Mouse (Mus musculus) liver, postnatal 0 days (tissue): ENCODE measurements at regions not wholly inside any gene's neighbourhood (a gene's known extent, or its start where the extent isn't known, plus 50 kb on each side); places are given as distances from the start of the nearest gene placed in this dataset.

ENCODE experiments used
- CTCF ChIP-seq: sonication (generic); IDR thresholded peaks from 2 replicates; pipeline ENCODE4 v1.5.1; 2016; ENCODE audit warnings: antibody characterized with exemption, low read depth
- EP300 ChIP-seq: IDR thresholded peaks from 2 replicates; pipeline ENCODE4 v1.6.1; 2016; ENCODE audit warnings: antibody characterized with exemption, low read depth, mild to moderate bottlenecking

DNA sequence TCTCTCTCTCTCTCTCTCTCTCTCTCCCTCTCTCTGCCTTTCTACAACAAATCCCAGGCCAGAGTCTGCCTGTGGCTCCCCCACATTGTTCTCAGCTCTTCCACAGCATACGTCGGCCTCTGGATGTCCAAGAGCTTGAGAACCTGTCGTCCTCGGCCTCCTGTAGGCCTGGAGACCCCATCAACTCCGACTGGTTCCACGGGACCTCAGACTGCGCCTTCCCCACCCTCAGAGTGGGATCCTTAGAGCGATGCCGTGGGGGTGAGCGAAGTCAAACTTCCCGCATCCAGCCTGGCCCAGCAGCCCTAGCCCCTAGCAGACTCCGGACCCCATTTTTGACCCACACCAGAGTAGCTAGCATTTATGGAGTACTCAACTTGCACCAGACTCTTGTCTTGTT lies 128.7 kb upstream of the Foxd3 start:
- TF ChIP-seq CTCF, result no peak
- TF ChIP-seq EP300, result no peak
